Mouse (Mus musculus): ENCODE measurements around the gene Olfr937. TPM values are rescaled to one million over a fixed set of nuclear protein-coding genes. Genes with fewer than 3 reads are reported as not detected.

Gene Olfr937
- total RNA-seq (2012; rRNA removed) = not detected in 2 replicates

- Histone ChIP-seq H3K4me3 (ENCODE audit: insufficient read depth in 1 of 2, low read depth in 1 of 2, low read length in 2 of 2, poor library complexity in 1 of 2, severe bottlenecking in 1 of 2) (no peak within 1 kb of the TSS), H3K27ac (ENCODE audit: insufficient read depth, low read depth, low read length, poor library complexity, severe bottlenecking) (no peak within 1 kb of the TSS), H3K9me3 (ENCODE audit: control insufficient read depth, insufficient read depth, low read depth, low read length) (no peaks in the 10 kb centered on the region), H3K4me1 (ENCODE audit: control insufficient read depth in 2 of 2, insufficient read depth in 2 of 2, low read length in 2 of 2, poor library complexity in 1 of 2) (no peaks in the 10 kb centered on the region), H3K36me3 (ENCODE audit: control insufficient read depth, insufficient read depth, low read length, poor library complexity, severe bottlenecking) (no peaks in the 10 kb centered on the region), H3K9ac (ENCODE audit: insufficient read depth, low read depth, low read length, poor library complexity, severe bottlenecking) (no peak within 1 kb of the TSS)
- DNase-seq (ENCODE audit: low read depth, low spot score) = no peak
- TF ChIP-seq ZC3H11A (IDR thresholded peaks at IDR 0.05; ENCODE audit: borderline replicate concordance, low read depth, low read length) (no peak), HCFC1 (IDR thresholded peaks at IDR 0.05; ENCODE audit: borderline replicate concordance, insufficient read depth, low read length) (no peak), MAFK (IDR thresholded peaks at IDR 0.05; ENCODE audit: insufficient read depth, low read depth, low read length) (no peak), CHD2 (IDR thresholded peaks at IDR 0.05; ENCODE audit: low read depth, low read length) (no peak), ZNF384 (IDR thresholded peaks at IDR 0.05; ENCODE audit: low read depth, low read length) (no peak)
- in situ Hi-C loops (cut with MboI; ENCODE audit: low sequenced_read_pairs in 2 of 2, unreplicated experiment in 2 of 2) = no loop called here
Measured at GRCm38 (mm10) chr9:39064851-39065250, at the start of gene Olfr937. Gene Olfr937, minus strand, starts transcription at chr9:39064951.

- H3K36me3 ChIP-seq (ENCODE audit: control insufficient read depth, insufficient read depth, low read length, poor library complexity, severe bottlenecking) = no peaks in the 10 kb centered on the region
- no peaks in the 10 kb centered on the region for H3K4me1 ChIP-seq (ENCODE audit: control insufficient read depth in 2 of 2, insufficient read depth in 2 of 2, low read length in 2 of 2, poor library complexity in 1 of 2)
- no peak within 1 kb of the TSS for H3K4me3 ChIP-seq (ENCODE audit: insufficient read depth in 1 of 2, low read depth in 1 of 2, low read length in 2 of 2, poor library complexity in 1 of 2, severe bottlenecking in 1 of 2)
- H3K27ac ChIP-seq (ENCODE audit: insufficient read depth, low read depth, low read length, poor library complexity, severe bottlenecking) = no peak within 1 kb of the TSS
- in situ Hi-C loops (cut with MboI; ENCODE audit: low sequenced_read_pairs in 2 of 2, unreplicated experiment in 2 of 2) = no loop called here
- no peaks in the 10 kb centered on the region for H3K9me3 ChIP-seq (ENCODE audit: control insufficient read depth, insufficient read depth, low read depth, low read length)
- no peak for TF ChIP-seq HCFC1 (IDR thresholded peaks at IDR 0.05; ENCODE audit: borderline replicate concordance, insufficient read depth, low read length)
- TF ChIP-seq ZC3H11A (IDR thresholded peaks at IDR 0.05; ENCODE audit: borderline replicate concordance, low read depth, low read length) = no peak
- TF ChIP-seq MAFK (IDR thresholded peaks at IDR 0.05; ENCODE audit: insufficient read depth, low read depth, low read length) = no peak
- no peak for TF ChIP-seq CHD2 (IDR thresholded peaks at IDR 0.05; ENCODE audit: low read depth, low read length)
- no peak for TF ChIP-seq ZNF384 (IDR thresholded peaks at IDR 0.05; ENCODE audit: low read depth, low read length)
- H3K9ac ChIP-seq (ENCODE audit: insufficient read depth, low read depth, low read length, poor library complexity, severe bottlenecking) = no peak within 1 kb of the TSS
- no peak for DNase-seq (ENCODE audit: low read depth, low spot score)
Measured at GRCm38 (mm10) chr9:39078787-39079186, 14.0 kb upstream of the Olfr937 start, which contains the start of gene Olfr938. Gene Olfr938, minus strand, starts transcription at chr9:39078887.

- Histone ChIP-seq H3K4me3 (ENCODE audit: insufficient read depth in 1 of 2, low read depth in 1 of 2, low read length in 2 of 2, poor library complexity in 1 of 2, severe bottlenecking in 1 of 2) (no peak within 1 kb of the TSS), H3K9ac (ENCODE audit: insufficient read depth, low read depth, low read length, poor library complexity, severe bottlenecking) (no peak within 1 kb of the TSS), H3K4me1 (ENCODE audit: control insufficient read depth in 2 of 2, insufficient read depth in 2 of 2, low read length in 2 of 2, poor library complexity in 1 of 2) (no peaks in the 10 kb centered on the region), H3K9me3 (ENCODE audit: control insufficient read depth, insufficient read depth, low read depth, low read length) (no peaks in the 10 kb centered on the region), H3K27ac (ENCODE audit: insufficient read depth, low read depth, low read length, poor library complexity, severe bottlenecking) (no peak within 1 kb of the TSS), H3K36me3 (ENCODE audit: control insufficient read depth, insufficient read depth, low read length, poor library complexity, severe bottlenecking) (no peaks in the 10 kb centered on the region)
- no peak for TF ChIP-seq CHD2 (IDR thresholded peaks at IDR 0.05; ENCODE audit: low read depth, low read length)
- no peak for TF ChIP-seq ZNF384 (IDR thresholded peaks at IDR 0.05; ENCODE audit: low read depth, low read length)
- no peak for TF ChIP-seq MAFK (IDR thresholded peaks at IDR 0.05; ENCODE audit: insufficient read depth, low read depth, low read length)
- TF ChIP-seq HCFC1 (IDR thresholded peaks at IDR 0.05; ENCODE audit: borderline replicate concordance, insufficient read depth, low read length) = no peak
- TF ChIP-seq ZC3H11A (IDR thresholded peaks at IDR 0.05; ENCODE audit: borderline replicate concordance, low read depth, low read length) = no peak
- DNase-seq (ENCODE audit: low read depth, low spot score) = no peak
- in situ Hi-C loops (cut with MboI; ENCODE audit: low sequenced_read_pairs in 2 of 2, unreplicated experiment in 2 of 2) = no loop called here
Measured at GRCm38 (mm10) chr9:39023277-39023676, 41.5 kb downstream of the Olfr937 start, which contains the start of gene Olfr146. Gene Olfr146, minus strand, starts transcription at chr9:39023377.

Other genes with a start within 250 kb of the Olfr937 start
- not detected in 2 replicates for gene Olfr923, start 238.4 kb downstream of the Olfr937 start, total RNA-seq (2012; rRNA removed)
- gene Olfr924, start 220.5 kb downstream of the Olfr937 start, total RNA-seq (2012; rRNA removed) = 0.37 TPM in 1 of 2 replicates, not detected in the other
- not detected in 2 replicates for gene Olfr26, start 209.9 kb downstream of the Olfr937 start, total RNA-seq (2012; rRNA removed)
- not detected in 2 replicates for gene Olfr926, start 187.8 kb downstream of the Olfr937 start, total RNA-seq (2012; rRNA removed)
- gene Olfr930, start 135.1 kb downstream of the Olfr937 start, total RNA-seq (2012; rRNA removed) = not detected in 2 replicates
- gene Olfr933, start 92.6 kb downstream of the Olfr937 start, total RNA-seq (2012; rRNA removed) = not detected in 2 replicates
- gene Olfr934, start 76.6 kb downstream of the Olfr937 start, total RNA-seq (2012; rRNA removed) = not detected in 2 replicates
- not detected in 2 replicates for gene Olfr935, start 65.3 kb downstream of the Olfr937 start, total RNA-seq (2012; rRNA removed)
- gene Olfr146, start 41.6 kb downstream of the Olfr937 start, total RNA-seq (2012; rRNA removed) = not detected in 2 replicates
- not detected in 2 replicates for gene Olfr938, start 13.9 kb upstream of the Olfr937 start, total RNA-seq (2012; rRNA removed)
- not detected in 2 replicates for gene Olfr27, start 63.2 kb upstream of the Olfr937 start, total RNA-seq (2012; rRNA removed)
- not detected in 2 replicates for gene Olfr943, start 101.4 kb upstream of the Olfr937 start, total RNA-seq (2012; rRNA removed)
- not detected in 2 replicates for gene Olfr944, start 137.0 kb upstream of the Olfr937 start, total RNA-seq (2012; rRNA removed)
- gene Olfr1537, start 185.0 kb upstream of the Olfr937 start, total RNA-seq (2012; rRNA removed) = not detected in 2 replicates
- gene Olfr945, start 211.9 kb upstream of the Olfr937 start, total RNA-seq (2012; rRNA removed) = not detected in 2 replicates

Data from ES-E14 (cell line).